Mouse (Mus musculus) adrenal gland, postnatal 25 days (tissue): Measurements from ENCODE around the gene Pabpc1l. TPM values are rescaled to one million over a fixed set of nuclear protein-coding genes. Genes with fewer than 3 reads are reported as not detected.

Experiments used
- DNase-seq: peaks from one replicate; pipeline ENCODE4 v3.0.0; 2021; ENCODE audit warnings: mixed read lengths
- total RNA-seq: library from RNA; stranded (reverse); gene quantifications from 2 replicates; pipeline ENCODE4 v1.2.3, GENCODE M21; 2021

Pabpc1l gene
- total RNA-seq, 1 experiment from 2014 or later, result 2.2 TPM

DNA sequence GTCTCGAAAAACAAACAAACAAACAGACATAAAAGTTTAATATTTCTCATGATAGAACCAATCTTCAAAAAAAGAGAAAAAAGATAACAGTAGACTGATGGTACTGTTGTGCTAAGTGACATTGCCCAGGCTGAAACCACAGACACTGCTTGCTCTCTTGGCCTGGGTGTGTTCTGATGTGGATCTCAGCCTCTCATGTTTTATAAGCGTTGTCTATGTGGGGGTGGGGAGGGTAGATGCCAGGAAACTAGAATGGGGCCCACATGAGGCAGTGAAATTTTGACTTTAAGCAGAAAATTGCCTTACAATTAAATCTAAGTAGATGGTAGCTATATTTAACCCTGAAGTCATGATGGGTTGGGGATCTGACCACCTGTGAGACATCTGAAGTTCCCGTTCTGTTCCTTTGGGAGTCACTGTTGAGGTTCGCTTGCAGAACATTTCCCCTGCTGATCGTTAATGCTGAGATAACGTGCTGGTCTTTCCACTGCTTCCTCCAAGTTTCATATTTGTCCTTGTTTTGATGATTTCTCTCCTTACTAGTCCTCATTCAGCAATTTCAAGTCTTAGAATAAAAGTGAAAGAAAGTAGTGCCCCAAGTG is 62.3 kb downstream of the Pabpc1l start:
- no peak for DNase-seq

DNA sequence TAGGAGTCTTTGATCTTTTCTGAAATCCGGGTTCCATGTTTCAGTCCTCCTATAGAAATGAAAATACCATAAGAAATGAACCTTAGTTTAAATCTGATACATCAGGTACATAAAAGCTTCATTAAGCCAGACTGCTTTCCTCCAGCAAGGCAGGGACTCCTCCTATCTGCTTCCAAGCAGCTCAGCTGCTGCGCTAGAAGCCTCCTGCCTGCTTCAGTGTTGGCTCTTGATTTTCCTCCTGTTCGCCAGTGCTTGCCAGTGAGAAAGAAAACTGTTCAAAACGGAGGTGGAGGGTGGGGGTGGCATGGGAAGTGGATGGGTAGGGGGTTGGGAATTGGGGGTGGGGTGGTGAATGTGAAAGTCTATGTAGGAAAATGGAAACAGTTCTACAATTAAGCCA is 64.3 kb downstream of the Pabpc1l start:
- no peak for DNase-seq

GRCm38 (mm10) chr2:164094152-164094551 is 68.9 kb downstream of the Pabpc1l start:
- no peak for DNase-seq

DNA sequence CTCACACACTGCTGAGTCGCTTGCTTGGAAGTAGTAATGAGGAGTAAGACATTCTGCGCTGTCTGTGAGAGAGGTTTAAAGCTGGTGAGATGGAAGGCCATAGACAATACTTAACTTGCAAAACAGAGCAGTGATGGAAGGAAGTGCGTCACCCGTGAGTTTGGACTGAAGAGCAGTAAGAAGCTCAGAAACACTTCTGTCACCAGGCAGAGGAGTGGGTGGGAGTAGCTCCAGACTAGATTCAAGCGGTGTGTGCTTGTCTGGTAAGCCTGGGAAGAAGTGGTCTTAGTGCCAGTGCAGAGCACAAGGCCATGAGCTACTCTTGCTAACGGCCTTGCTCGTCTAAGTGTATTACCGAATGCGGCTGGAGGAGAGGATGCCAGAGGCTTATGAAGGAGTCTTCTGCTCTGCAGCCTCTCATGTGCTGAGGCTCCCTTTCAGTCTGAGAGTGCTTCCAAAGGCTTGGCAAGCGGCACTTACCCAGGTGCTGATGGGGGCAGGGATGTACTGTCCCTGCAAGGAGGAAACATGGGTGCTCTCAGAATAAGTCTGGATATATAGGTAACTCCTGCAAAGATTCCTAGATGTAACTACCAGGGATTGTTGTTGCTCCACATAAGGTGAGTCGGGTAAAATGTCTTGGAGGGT is 73.5 kb downstream of the Pabpc1l start:
- DNase-seq, result no peak

Other genes with a start within 250 kb of the Pabpc1l start
- gene Ccn5, start 204.6 kb upstream of the Pabpc1l start, total RNA-seq, result not detected in 2 replicates
- not detected in 2 replicates for gene Kcnk15, start 171.8 kb upstream of the Pabpc1l start, total RNA-seq
- gene Rims4, start 106.8 kb upstream of the Pabpc1l start, total RNA-seq, result 182 and 190 TPM in 2 replicates
- gene Ywhab, start 30.5 kb upstream of the Pabpc1l start, total RNA-seq, result 241 TPM in 2 replicates
- gene Stk4, start 44.9 kb downstream of the Pabpc1l start, total RNA-seq, result 34.7 and 42.5 TPM in 2 replicates
- 44.3 and 46.8 TPM in 2 replicates for gene Tomm34, start 45.7 kb downstream of the Pabpc1l start, total RNA-seq
- gene Kcns1, start 145.7 kb downstream of the Pabpc1l start, total RNA-seq, result not detected in 2 replicates
- gene Wfdc5, start 157.3 kb downstream of the Pabpc1l start, total RNA-seq, result not detected in 2 replicates
- gene Wfdc12, start 165.2 kb downstream of the Pabpc1l start, total RNA-seq, result 2.6 TPM in 1 of 2 replicates, not detected in the other
- not detected in 2 replicates for gene Wfdc15a, start 174.7 kb downstream of the Pabpc1l start, total RNA-seq
- gene Wfdc15b, start 196.2 kb downstream of the Pabpc1l start, total RNA-seq, result not detected in 2 replicates
- not detected in 2 replicates for gene Svs2, start 213.0 kb downstream of the Pabpc1l start, total RNA-seq
- not detected in 2 replicates for gene Svs3b, start 231.2 kb downstream of the Pabpc1l start, total RNA-seq